ENCODE assay signal across 29 mouse cellular contexts in the genomic region with DNA sequence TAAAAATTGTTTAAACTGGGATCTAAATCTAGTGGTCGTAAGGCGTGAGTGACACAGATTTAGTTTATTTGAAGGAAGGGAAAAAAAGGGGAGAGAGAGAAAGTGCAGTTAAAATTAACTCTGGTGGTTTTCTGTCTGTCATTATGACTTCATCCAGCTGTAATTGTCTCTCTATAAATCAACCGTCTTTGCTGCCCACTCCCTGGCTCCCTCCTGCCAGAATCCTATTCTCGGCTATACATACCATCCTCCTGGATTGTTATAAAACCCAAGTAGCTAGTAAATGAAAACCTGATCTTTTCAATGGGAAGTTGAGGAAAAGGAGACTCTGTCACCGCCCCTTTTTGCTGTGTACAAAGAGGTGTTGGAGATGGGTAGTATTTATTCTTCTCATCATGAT.
DNase-seq lines count a peak whose midpoint lies in the region; ATAC-seq and TF ChIP-seq lines count a peak whose summit lies in the region.
"Had no signal": no experiment of that assay in that cellular context is flagged by ENCODE, and none has a peak within 500 bp of the region (broad histone marks: within the 10 kb centered on the region; RNA-seq: fewer than 3 reads in every experiment).

No protein-coding gene starts in this region.

- H3K4me2 ChIP-seq in kidney, postnatal 0 days (ENCODE audit: low read length): no peak overlapping the region
- peak overlapping the region; percentile 15 for H3K4me2 ChIP-seq in myocyte (ENCODE audit: low read depth)
- H3K4me2 ChIP-seq: embryonic facial prominence, embryonic 12.5 days; embryonic facial prominence, embryonic 15.5 days; heart, embryonic 13.5 days; hindbrain, embryonic 14.5 days had no signal

- no peak for TF ChIP-seq POLR2A in myocyte (IDR thresholded peaks at IDR 0.05; ENCODE audit: insufficient read length, low read depth)

- H3K79me2 ChIP-seq in myocyte (ENCODE audit: control insufficient read depth, insufficient read depth): no peaks in the 10 kb centered on the region

- no peaks in the 10 kb centered on the region for H3K36me3 ChIP-seq in kidney, postnatal 0 days (ENCODE audit: insufficient read depth, low read length)
- H3K36me3 ChIP-seq in myocyte (ENCODE audit: control insufficient read depth, insufficient read depth): no peaks in the 10 kb centered on the region
- H3K36me3 ChIP-seq: embryonic facial prominence, embryonic 12.5 days; embryonic facial prominence, embryonic 15.5 days; G1E; heart, embryonic 10.5 days; heart, embryonic 13.5 days had no signal

- TF ChIP-seq CTCF in kidney, postnatal 0 days (IDR thresholded peaks at IDR 0.05; ENCODE audit: low read depth): no peak

- DNase-seq in kidney, postnatal 0 days (ENCODE audit: low spot score): peak; percentile 14
- no peak for DNase-seq in kidney, adult 11 months
- DNase-seq in right cerebral cortex, adult 18-20 months: peak; percentile 31
- no peak for DNase-seq in right cerebral cortex, postnatal 14 days
- DNase-seq: adrenal gland, postnatal 10 days; adrenal gland, postnatal 36 days; B cell, adult 2 months; cerebellum, adult 11 months; cerebellum, adult 2 months; cerebellum, adult 9-11 months; cerebellum, postnatal 25 days; forebrain, postnatal 0 days; gastrocnemius, postnatal 10 days; gastrocnemius, postnatal 36 days; heart, adult 2 months; heart, postnatal 14 days; heart, postnatal 4 days had no signal

- H3K4me1 ChIP-seq in kidney, postnatal 0 days (replicated peaks; ENCODE audit: insufficient read depth, low read length): peaks cover 4% of the 10 kb centered on the region
- H3K4me1 ChIP-seq: embryonic facial prominence, embryonic 12.5 days; embryonic facial prominence, embryonic 15.5 days; heart, embryonic 10.5 days had no signal

- H3K9me3 ChIP-seq in kidney, postnatal 0 days (replicated peaks; ENCODE audit: low read length): no peaks in the 10 kb centered on the region
- H3K9me3 ChIP-seq: embryonic facial prominence, embryonic 12.5 days; embryonic facial prominence, embryonic 15.5 days; heart, embryonic 10.5 days; heart, embryonic 13.5 days had no signal

- H3K4me3 ChIP-seq in kidney, postnatal 0 days (replicated peaks; ENCODE audit: low read depth, low read length): no peak overlapping the region
- H3K4me3 ChIP-seq in myocyte: no peak overlapping the region
- H3K4me3 ChIP-seq: embryonic facial prominence, embryonic 12.5 days; embryonic facial prominence, embryonic 15.5 days; heart, adult 2 months; heart, embryonic 10.5 days; heart, embryonic 13.5 days had no signal

- no peak overlapping the region for H3ac ChIP-seq in myocyte (ENCODE audit: control insufficient read depth, insufficient read length)

- H3K27me3 ChIP-seq in kidney, postnatal 0 days (ENCODE audit: insufficient read depth, low read length): no peaks in the 10 kb centered on the region
- H3K27me3 ChIP-seq in myocyte (ENCODE audit: control insufficient read depth, insufficient read depth, insufficient read length): no peaks in the 10 kb centered on the region
- H3K27me3 ChIP-seq: CH12.LX; embryonic facial prominence, embryonic 12.5 days; embryonic facial prominence, embryonic 15.5 days; heart, embryonic 13.5 days; Patski had no signal

- no peak overlapping the region for H3K9ac ChIP-seq in kidney, postnatal 0 days (ENCODE audit: low read depth, low read length)
- H3K9ac ChIP-seq: embryonic facial prominence, embryonic 12.5 days; embryonic facial prominence, embryonic 15.5 days; forebrain, postnatal 0 days; heart, embryonic 13.5 days; hindbrain, embryonic 14.5 days had no signal

- WGBS in kidney, postnatal 0 days: 40% methylated on average over 5 of the region's 5 CpGs

- no peak overlapping the region for H3K27ac ChIP-seq in kidney, postnatal 0 days
- H3K27ac ChIP-seq: embryonic facial prominence, embryonic 12.5 days; embryonic facial prominence, embryonic 15.5 days; heart, adult 2 months; heart, embryonic 10.5 days; heart, embryonic 13.5 days; hindbrain, embryonic 14.5 days; hindbrain, postnatal 0 days had no signal

- no peak for ATAC-seq in kidney, postnatal 0 days (replicated peaks; ENCODE audit: low FRiP score, low read depth)
- ATAC-seq in megakaryocyte progenitor cell, adult 5-6 weeks (replicated peaks; ENCODE audit: poor library complexity): no peak
- ATAC-seq: forebrain, embryonic 14.5 days; forebrain, postnatal 0 days; hindbrain, postnatal 0 days; Patski had no signal

TF ChIP-seq in myocyte, 11 proteins besides CTCF, POLR2A, EP300 and RAD21:
- no peak for TF ChIP-seq MYOG (IDR thresholded peaks at IDR 0.05; ENCODE audit: control insufficient read depth in 1 of 3, insufficient read depth in 1 of 3, insufficient read length in 2 of 3, low read depth in 2 of 3)

Comparison
In these comparisons a context has a peak if more than half of its experiments do, and no peak if none do; other contexts are left out.
1. DNase-seq: peak in kidney, postnatal 0 days (single experiment) and right cerebral cortex, adult 18-20 months (single experiment); none in kidney, adult 11 months (single experiment) and right cerebral cortex, postnatal 14 days (single experiment).